Mouse (Mus musculus) G1E (cell line): ENCODE results near the gene Lrrn3. TPM values are rescaled to one million over a fixed set of nuclear protein-coding genes. Genes with fewer than 3 reads are reported as not detected.
A peak's percentile ranks its signal among the peaks of the same experiment; 100 is the strongest.

Experiments
- ATAC-seq: 2 replicates; pipeline ENCODE4 v1.8.0; 2016; ENCODE audit warnings: mild to moderate bottlenecking; ENCODE audit not compliant: insufficient number of reproducible peaks, poor library complexity, low FRiP score, severe bottlenecking; ENCODE audit errors: extremely low read depth
- DNase-seq: peaks from one replicate; pipeline ENCODE4 v3.0.0; 2012; ENCODE audit warnings: low spot score
- H3K27me3 ChIP-seq: 2 replicates; pipeline ENCODE4 v1.6.1; 2012; ENCODE audit warnings: mild to moderate bottlenecking, low read length, inconsistent platforms; ENCODE audit not compliant: insufficient read depth
- H3K36me3 ChIP-seq: replicated peaks from 2 replicates; pipeline ENCODE3; 2012; ENCODE audit warnings: mild to moderate bottlenecking, inconsistent platforms
- H3K4me1 ChIP-seq: 2 replicates; pipeline ENCODE4 v1.6.1; 2012; ENCODE audit warnings: low read depth, low read length, inconsistent platforms, mixed read lengths; ENCODE audit not compliant: insufficient read depth
- H3K4me3 ChIP-seq: 2 replicates; pipeline ENCODE4 v1.5.1; 2012; ENCODE audit warnings: low read depth, mild to moderate bottlenecking, inconsistent platforms, low read length, moderate library complexity, mixed read lengths
- H3K9me3 ChIP-seq: replicated peaks from 2 replicates; pipeline ENCODE4 v1.6.1; 2012; ENCODE audit warnings: inconsistent platforms
- CTCF ChIP-seq: IDR thresholded peaks from 2 replicates; pipeline ENCODE4 v1.5.1; 2012; ENCODE audit warnings: low read depth, low read length, inconsistent platforms, mixed read lengths
- GATA1 ChIP-seq: IDR thresholded peaks from 2 replicates; pipeline ENCODE4 v1.6.1; 2012; ENCODE audit warnings: borderline replicate concordance, low read length, inconsistent platforms, mixed read lengths
- GATA2 ChIP-seq: IDR thresholded peaks from 2 replicates; pipeline ENCODE4 v1.6.1; 2012; ENCODE audit warnings: low read depth, low read length, inconsistent platforms, borderline replicate concordance
- POLR2AphosphoS5 ChIP-seq: IDR thresholded peaks from 2 replicates; pipeline ENCODE4 v1.6.1; 2012; ENCODE audit warnings: low read depth, low read length, inconsistent platforms; ENCODE audit not compliant: insufficient replicate concordance
- TAL1 ChIP-seq: conservative IDR thresholded peaks from 2 replicates; pipeline ENCODE4 v1.6.1; 2012; ENCODE audit warnings: low read depth, low read length, inconsistent platforms, mixed read lengths
- polyA plus RNA-seq: library from polyadenylated mRNA; stranded (reverse); fragments of >175 nt; gene quantifications from 2 replicates; pipeline ENCODE4 v1.2.3, GENCODE M21; 2012
- total RNA-seq, 2 experiments: library from RNA; stranded (forward) in 1 of 2; stranded (reverse) in 1 of 2; fragments of 200-1000 nt in 1 of 2; fragments of >200 nt in 1 of 2; fragmentation: Nextera tagmentation in 1 of 2; gene quantifications; 2 replicates each; pipeline ENCODE4 v1.2.3; 2014 to 2017

The Lrrn3 gene
- total RNA-seq (2014; fragmentation: Nextera tagmentation) (not detected in 2 replicates), total RNA-seq (2017) (0.46 and 0.66 TPM in 2 replicates), polyA plus RNA-seq (not detected in 2 replicates)

- Histone ChIP-seq H3K27me3 (no peaks in the 10 kb centered on the region), H3K4me3 (no peak within 1 kb of the TSS), H3K9me3 (no peaks in the 10 kb centered on the region), H3K36me3 (no peaks in the 10 kb centered on the region), H3K4me1 (no peaks in the 10 kb centered on the region)
- TF ChIP-seq GATA1 (no peak), TAL1 (no peak), CTCF (no peak), POLR2AphosphoS5 (no peak), GATA2 (no peak)
- no peak for ATAC-seq
- DNase-seq, result no peak
These were observed at the start of gene Lrrn3 for GRCm38 (mm10) chr12:41486331-41486730. TSS of gene Lrrn3 (minus strand) at chr12:41486431.

GRCm38 (mm10) chr12:41528410-41528809, 42.2 kb upstream of the Lrrn3 start:
- no peaks in the 10 kb centered on the region; the same call in 1 of the 2 replicates for H3K4me1 ChIP-seq
- ATAC-seq (no peak), DNase-seq (no peak)
- no peaks in the 10 kb centered on the region for H3K9me3 ChIP-seq
- H3K4me3 ChIP-seq, result no peak overlapping the region
- no peaks in the 10 kb centered on the region for H3K27me3 ChIP-seq
- TF ChIP-seq GATA2 (no peak), GATA1 (no peak), POLR2AphosphoS5 (no peak)
- H3K36me3 ChIP-seq, result no peaks in the 10 kb centered on the region

- H3K4me1 ChIP-seq, result no peaks in the 10 kb centered on the region; the same call in 1 of the 2 replicates
- H3K36me3 ChIP-seq, result no peaks in the 10 kb centered on the region
- no peak for DNase-seq
- no peaks in the 10 kb centered on the region for H3K27me3 ChIP-seq
- H3K4me3 ChIP-seq, result no peak overlapping the region
- no peaks in the 10 kb centered on the region for H3K9me3 ChIP-seq
- TF ChIP-seq CTCF (no peak), GATA2 (no peak), TAL1 (no peak), POLR2AphosphoS5 (no peak), GATA1 (no peak)
- ATAC-seq, result 0 out of 2 replicates have a peak, but pooled peaks have one; percentile 17
These were observed 40.5 kb upstream of the Lrrn3 start for GRCm38 (mm10) chr12:41526688-41527087.

- no peaks in the 10 kb centered on the region for H3K27me3 ChIP-seq
- H3K4me1 ChIP-seq, result no peaks in the 10 kb centered on the region
- H3K36me3 ChIP-seq, result no peaks in the 10 kb centered on the region
- TF ChIP-seq CTCF (no peak), GATA1 (no peak), POLR2AphosphoS5 (no peak)
- DNase-seq (no peak), ATAC-seq (no peak)
- no peaks in the 10 kb centered on the region for H3K9me3 ChIP-seq
- H3K4me3 ChIP-seq, result no peak overlapping the region
These were observed 35.4 kb upstream of the Lrrn3 start for GRCm38 (mm10) chr12:41521671-41522070.

GRCm38 (mm10) chr12:41520326-41520725, 34.1 kb upstream of the Lrrn3 start:
- TF ChIP-seq CTCF (no peak), POLR2AphosphoS5 (no peak), GATA2 (no peak), TAL1 (no peak), GATA1 (no peak)
- Histone ChIP-seq H3K9me3 (no peaks in the 10 kb centered on the region), H3K27me3 (no peaks in the 10 kb centered on the region), H3K4me1 (no peaks in the 10 kb centered on the region), H3K36me3 (no peaks in the 10 kb centered on the region), H3K4me3 (no peak overlapping the region)
- DNase-seq (no peak), ATAC-seq (no peak)

- no peaks in the 10 kb centered on the region for H3K27me3 ChIP-seq
- no peak overlapping the region for H3K4me3 ChIP-seq
- DNase-seq, result no peak
- no peaks in the 10 kb centered on the region for H3K4me1 ChIP-seq
- H3K9me3 ChIP-seq, result no peaks in the 10 kb centered on the region
- no peak for ATAC-seq
- no peak for TF ChIP-seq GATA1
- no peak for TF ChIP-seq POLR2AphosphoS5
- TF ChIP-seq CTCF, result no peak
- TF ChIP-seq TAL1, result no peak
- TF ChIP-seq GATA2, result no peak
- no peaks in the 10 kb centered on the region for H3K36me3 ChIP-seq
These were observed 32.7 kb upstream of the Lrrn3 start for GRCm38 (mm10) chr12:41518897-41519296.
